Mouse (Mus musculus): Measurements from ENCODE around the gene Serpinb12.
"Not testable (repeated sequence)": the region's sequence is repeated elsewhere in the genome, so short reads cannot be mapped to it uniquely, and the experiment has no call there.

Gene Serpinb12

DNA sequence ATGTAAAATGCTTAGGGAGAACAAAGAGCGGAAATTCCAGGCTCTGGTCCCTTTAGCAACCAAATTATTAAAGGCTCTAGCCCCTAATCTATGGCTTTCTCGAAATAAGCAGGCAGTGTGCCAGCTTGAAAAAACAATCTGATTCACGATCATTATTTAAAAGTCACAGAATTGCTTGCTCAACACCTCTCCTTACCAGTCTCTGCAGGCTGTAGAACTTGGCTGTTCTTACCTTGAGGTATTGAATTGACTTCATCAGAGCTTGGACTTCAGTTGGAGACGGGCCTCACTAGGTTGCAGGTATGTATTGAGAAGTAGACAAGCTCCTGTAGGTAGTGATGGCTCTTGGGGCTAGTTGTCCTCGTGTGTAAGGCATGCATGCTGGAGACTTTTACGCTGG is at the start of gene Serpinb12:
Serpinb12 (plus strand) TSS at position 185 of the 400 bp plus-strand sequence.
- ATAC-seq (ENCODE audit: low TSS enrichment), result no peak

DNA sequence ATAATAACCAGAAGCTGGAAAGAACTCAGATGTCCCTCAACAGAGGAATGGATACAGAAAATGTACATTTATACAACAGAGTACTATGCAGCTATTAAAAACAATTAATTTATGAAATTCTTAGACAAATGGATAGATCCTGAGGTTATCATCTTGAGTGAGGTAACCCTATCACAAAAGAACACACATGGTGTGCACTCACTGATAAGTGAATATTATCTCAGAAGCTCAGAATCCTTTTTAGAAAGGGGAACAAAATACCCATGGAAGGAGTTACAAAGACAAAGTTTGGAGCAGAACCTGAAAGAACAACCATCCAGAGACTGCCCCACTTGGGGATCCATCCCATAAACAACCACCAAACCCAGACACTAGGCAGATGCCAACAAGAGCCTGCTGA is 39.1 kb upstream of the Serpinb12 start:
- not testable (repeated sequence) for ATAC-seq (ENCODE audit: low TSS enrichment)

DNA sequence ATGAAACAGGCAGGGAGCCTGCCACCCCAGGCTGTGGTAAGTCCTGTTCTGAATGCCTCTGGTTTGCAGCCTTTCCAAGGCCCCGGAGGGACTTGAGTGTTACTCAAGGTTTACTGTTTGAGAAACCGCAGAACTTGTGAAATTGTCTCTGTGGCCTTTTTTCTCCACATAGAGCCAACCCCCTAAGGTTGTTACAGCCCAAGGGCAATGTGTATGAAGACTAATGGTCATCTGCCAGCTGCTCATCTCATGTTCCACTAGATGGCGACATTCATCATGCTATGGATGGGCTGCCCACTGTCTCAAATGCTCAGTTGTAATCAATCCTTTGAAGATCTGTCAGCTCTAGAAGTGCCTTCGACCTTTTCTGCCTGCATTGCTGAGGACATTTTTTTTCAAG is 32.8 kb upstream of the Serpinb12 start:
- ATAC-seq (ENCODE audit: low TSS enrichment), result peak; percentile 87

DNA sequence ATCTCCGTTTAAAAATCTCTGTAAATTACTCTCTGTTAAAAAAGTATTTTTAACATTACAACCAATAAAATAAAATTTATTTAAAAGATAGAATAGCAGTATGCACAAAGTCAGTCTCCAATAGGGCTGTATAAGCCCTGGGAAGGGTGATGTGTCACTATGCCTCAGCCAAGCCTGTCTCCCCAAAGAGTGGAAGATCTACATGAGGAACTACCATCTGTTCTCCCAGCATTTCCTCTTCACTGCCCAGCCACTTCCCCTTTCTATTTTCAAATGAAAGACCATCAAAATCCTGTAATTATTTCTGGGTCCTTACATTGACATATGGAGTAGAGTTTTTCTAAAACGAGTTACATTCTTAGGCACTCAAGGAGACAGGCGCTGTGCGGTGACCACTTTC is 2.3 kb upstream of the Serpinb12 start:
- no peak for ATAC-seq (ENCODE audit: low TSS enrichment)

DNA sequence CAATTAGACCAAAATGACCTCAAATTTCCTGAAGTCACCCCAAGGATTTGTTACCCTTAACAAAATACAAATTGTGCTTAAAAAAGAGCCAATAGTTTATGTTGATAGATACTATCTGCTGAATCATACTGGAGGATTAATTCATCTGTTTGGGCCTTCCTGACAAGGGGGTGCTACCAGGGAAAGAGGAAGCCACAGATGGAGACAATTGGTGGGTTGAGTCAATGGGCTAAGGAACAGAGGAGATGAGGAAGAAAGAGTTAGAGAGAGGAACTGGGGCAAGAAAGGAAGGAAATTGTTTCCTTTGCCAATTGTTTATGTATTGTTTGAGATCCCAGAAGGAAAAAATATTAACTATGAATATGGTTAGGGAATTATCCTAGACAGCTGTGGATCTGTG is 591 bp upstream of the Serpinb12 start:
- ATAC-seq (ENCODE audit: low TSS enrichment), result no peak

DNA sequence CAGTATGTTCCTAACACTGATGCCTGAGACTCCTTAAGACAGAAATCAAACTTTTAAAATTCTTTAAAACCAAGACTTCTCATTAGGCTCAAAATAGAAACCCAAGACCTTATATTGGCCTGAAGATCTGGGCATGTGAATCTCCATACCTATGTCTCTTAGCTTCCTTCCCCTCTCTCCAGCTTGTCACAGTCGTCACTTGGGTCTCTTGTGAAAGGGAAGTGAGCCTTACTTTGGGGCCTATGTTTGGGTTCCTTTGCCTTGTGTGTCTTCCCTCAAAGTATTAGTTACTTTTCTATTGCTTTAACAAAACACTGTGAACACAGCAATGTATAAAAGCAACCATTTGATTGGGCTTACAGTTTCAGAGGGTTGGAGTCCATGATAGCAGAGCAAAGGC is 13.0 kb downstream of the Serpinb12 start:
- ATAC-seq (ENCODE audit: low TSS enrichment), result no peak

DNA sequence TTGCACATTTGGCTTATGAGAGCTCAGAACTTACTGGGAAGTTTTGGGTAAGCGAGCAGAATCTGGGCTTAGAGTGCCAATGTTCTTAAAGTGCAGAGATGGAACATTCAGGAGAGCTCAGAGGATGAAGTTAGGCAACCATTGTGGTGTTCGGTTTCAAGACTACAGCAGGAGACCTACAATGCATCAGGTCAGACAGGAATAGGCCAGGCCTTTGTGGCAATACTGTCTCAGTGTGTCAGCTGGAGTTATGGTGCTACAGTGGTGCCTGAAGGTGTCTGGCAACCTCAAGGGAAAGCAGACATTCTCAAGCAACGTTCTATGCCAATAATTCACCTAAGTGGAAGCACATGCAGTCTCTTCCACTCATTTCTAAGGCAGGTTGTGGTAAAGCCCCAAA is 25.7 kb downstream of the Serpinb12 start:
- ATAC-seq (ENCODE audit: low TSS enrichment), result no peak

DNA sequence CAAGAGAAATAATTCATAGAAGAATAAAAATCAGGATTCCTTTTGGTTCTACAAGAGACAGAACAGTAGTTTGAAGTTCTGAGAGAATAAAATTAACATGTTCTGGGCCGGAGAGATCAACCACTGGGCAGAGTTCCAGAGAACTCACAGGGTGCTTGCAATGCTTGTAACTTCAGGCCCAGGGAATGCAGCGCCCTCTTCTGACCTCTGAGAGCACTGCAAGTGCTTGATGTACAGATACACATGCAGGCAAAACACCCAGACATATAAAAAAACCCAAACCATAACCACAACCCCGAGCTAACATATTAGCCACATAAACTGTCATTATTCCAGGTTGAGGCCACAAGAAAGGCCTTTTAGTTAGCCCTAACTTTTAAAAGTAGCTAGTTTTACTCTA is 26.8 kb downstream of the Serpinb12 start:
- no peak for ATAC-seq (ENCODE audit: low TSS enrichment)

DNA sequence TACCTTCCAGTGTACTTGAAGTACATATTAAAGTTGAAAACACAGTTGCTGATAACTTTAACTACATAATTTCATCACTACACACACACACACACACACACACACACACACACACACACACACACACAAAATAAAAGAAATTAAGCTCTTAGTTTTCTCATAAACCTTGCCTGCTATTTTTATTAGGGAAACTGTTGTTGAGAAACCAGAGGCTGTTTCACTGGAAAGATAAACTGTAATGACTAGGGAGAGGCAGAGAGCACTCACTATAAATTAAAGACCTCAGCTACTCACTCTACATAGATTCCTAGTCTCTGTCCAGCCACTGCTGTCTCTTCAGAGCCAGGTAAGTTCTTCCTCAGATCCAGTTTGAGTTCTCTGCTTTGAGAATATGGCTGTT is 46.4 kb downstream of the Serpinb12 start, which contains the start of gene Serpinb13:
Serpinb13 (plus strand) TSS at position 301 of the 400 bp plus-strand sequence.
- ATAC-seq (ENCODE audit: low TSS enrichment), result no peak

DNA sequence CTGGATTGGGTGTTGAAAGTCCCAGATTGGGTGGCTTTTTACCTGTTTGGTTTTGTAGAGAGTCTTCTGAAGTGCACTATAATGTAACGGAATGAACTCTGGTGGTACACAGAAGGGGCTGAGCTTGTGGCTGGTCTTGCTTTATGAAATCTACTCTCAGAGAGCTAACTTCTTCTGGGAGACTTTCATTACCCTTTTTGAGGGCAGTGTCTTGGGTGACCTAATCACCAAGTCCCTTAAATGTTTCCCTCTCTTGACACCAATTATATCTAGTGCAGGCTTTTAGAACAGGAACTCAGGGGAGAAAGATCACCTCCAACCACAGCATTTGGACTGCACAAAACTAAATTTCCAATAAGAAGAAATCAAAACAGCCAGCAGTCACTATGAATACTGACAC is 48.8 kb downstream of the Serpinb12 start:
- no peak for ATAC-seq (ENCODE audit: low TSS enrichment)

DNA sequence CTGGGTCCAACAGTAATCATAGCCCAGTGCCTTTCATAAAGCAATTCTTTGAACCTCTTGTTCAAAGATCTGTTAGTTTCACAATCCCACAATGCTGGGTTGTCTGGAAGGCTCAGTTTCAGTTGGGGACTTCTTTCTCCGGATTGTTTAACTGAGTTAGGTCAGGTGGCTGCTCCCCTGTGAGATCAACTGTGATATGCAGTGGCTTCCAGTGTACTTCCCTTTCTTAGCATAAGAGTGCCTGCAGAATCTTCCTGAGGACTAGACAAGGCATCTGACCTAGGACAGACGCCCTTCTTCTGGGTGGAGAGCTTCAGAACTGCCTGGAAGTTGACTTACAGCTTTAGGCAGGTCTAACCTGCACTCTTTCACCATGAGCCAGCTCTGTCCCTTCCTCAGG is 49.6 kb downstream of the Serpinb12 start:
- ATAC-seq (ENCODE audit: low TSS enrichment), result no peak

DNA sequence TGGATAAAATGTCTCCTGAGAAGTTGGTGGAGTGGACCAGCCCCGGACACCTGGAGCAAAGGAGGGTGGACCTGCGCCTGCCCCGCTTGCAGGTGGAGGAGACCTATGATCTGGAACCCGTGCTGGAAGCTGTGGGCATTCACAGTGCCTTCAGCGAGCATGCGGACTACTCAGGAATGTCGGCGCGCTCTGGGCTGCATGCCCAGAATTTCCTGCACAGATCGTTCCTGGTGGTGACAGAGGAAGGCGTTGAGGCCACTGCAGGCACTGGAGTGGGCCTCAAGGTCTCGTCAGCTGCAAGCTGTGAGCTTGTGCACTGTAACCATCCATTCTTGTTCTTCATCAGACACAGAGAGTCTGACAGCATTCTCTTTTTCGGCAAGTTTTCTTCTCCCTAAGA is 66.2 kb downstream of the Serpinb12 start:
- peak; percentile 86 for ATAC-seq (ENCODE audit: low TSS enrichment)

DNA sequence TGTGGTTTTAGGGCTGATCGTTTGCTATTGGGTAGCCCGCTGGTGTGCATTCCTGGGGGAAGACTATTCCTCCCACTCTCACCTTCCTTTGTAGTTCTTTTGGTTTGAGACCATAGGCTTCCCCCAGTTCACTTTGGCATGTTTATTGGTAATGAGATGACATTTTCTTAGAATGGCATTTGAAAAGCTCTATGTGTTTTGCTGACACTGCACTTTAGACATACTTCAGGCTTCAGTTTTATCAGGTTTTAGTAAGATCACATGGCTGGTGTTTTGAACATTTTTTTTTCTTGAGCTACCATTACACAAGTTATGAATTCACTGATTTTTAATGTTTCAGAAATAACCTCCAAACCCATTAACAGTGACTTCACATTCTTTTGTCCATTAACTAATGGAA is 67.5 kb downstream of the Serpinb12 start:
- no peak for ATAC-seq (ENCODE audit: low TSS enrichment)

DNA sequence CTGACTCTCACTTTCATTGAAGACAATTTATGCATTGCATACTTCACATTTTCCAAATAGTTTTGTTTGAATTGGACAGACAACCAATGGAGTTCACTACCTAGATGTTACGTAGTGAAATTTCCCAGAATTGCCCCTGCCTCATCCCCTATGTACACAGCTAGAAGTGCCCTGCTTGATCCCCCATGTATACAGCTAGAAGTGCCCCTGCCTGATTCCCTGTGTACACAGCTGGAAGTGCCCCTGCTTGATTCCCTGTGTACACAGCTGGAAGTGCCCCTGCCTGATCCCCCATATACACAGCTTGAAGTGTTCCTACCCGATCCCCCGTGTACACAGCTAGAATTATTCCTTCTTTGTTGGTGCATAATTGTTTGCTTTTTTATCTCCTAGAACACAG is 72.1 kb downstream of the Serpinb12 start:
- ATAC-seq (ENCODE audit: low TSS enrichment), result no peak
